Comparison of ENCODE assay signal across 18 mouse cellular contexts in the genomic region with DNA sequence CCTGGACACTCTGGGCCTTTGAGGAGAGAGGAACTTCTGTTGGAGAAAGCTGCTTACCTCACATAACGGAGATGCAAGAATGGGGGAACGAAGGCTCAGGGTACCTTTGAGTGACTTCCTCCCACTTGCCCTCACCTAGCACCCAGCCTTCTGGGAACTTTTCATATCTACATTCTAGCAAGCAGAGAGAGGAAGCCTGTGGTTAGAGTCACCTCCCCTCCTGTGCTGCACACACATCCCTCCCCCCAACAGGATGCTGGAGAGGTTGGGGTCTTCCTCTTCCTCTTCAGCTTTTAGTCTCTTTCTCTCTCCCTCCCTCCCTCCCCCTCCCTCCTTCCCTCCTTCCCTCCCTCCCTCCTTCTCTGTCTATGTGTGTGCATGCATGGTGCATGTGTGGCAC. TPM values are rescaled to one million over a fixed set of nuclear protein-coding genes. Genes with fewer than 3 reads are reported as not detected.
A peak's percentile ranks its signal among the peaks of the same experiment; 100 is the strongest.
DNase-seq lines count a peak whose midpoint lies in the region; ATAC-seq and TF ChIP-seq lines count a peak whose summit lies in the region.
"Had no signal": no experiment of that assay in that cellular context is flagged by ENCODE, and none has a peak within 500 bp of the region (broad histone marks: within the 10 kb centered on the region; RNA-seq: fewer than 3 reads in every experiment).

TSS of gene Pglyrp2 (minus strand) at position 134 of the 400 bp plus-strand sequence.

- H3K4me3 ChIP-seq in liver, embryonic 16.5 days (ENCODE audit: low read depth, low read length): no peak within 1 kb of the TSS
- no peak within 1 kb of the TSS for H3K4me3 ChIP-seq in liver, embryonic 11.5 days (ENCODE audit: low read depth, low read length)
- peak within 1 kb of the TSS; percentile 33 for H3K4me3 ChIP-seq in thymus, adult 2 months (ENCODE audit: control insufficient read depth, insufficient read depth, low read length)
- H3K4me3 ChIP-seq: forebrain, embryonic 10.5 days; left cerebral cortex, adult 2 months; limb, embryonic 15.5 days; neural tube, embryonic 12.5 days had no signal

- 29% methylated on average over 2 of the region's 2 CpGs for WGBS in liver, embryonic 16.5 days (ENCODE audit: insufficient replicate concordance)
- WGBS in liver, embryonic 11.5 days: 57% methylated on average over 2 of the region's 2 CpGs
- 1% methylated on average over 2 of the region's 2 CpGs for WGBS in thymus, adult 2 months

- no peaks in the 10 kb centered on the region for H3K27me3 ChIP-seq in liver, embryonic 16.5 days (ENCODE audit: control insufficient read depth, insufficient read depth, low read depth, low read length)
- H3K27me3 ChIP-seq in liver, embryonic 11.5 days (replicated peaks; ENCODE audit: control insufficient read depth, insufficient read depth, low read length): no peaks in the 10 kb centered on the region
- H3K27me3 ChIP-seq in thymus, adult 2 months (ENCODE audit: control insufficient read depth, insufficient read depth, low read length): no peaks in the 10 kb centered on the region

- no peak within 1 kb of the TSS for H3K27ac ChIP-seq in liver, embryonic 16.5 days (ENCODE audit: low read length)
- H3K27ac ChIP-seq in liver, embryonic 11.5 days (ENCODE audit: low read depth, low read length): no peak within 1 kb of the TSS
- H3K27ac ChIP-seq in thymus, adult 2 months (ENCODE audit: control insufficient read depth, insufficient read depth, low read length): peak within 1 kb of the TSS; percentile 81
- H3K27ac ChIP-seq: forebrain, embryonic 10.5 days; hindbrain, postnatal 0 days; left cerebral cortex, adult 2 months; limb, embryonic 15.5 days; neural tube, embryonic 12.5 days had no signal

- no peaks in the 10 kb centered on the region for H3K36me3 ChIP-seq in liver, embryonic 16.5 days (ENCODE audit: control insufficient read depth, insufficient read depth)
- no peaks in the 10 kb centered on the region for H3K36me3 ChIP-seq in liver, embryonic 11.5 days (ENCODE audit: control insufficient read depth, insufficient read depth, low read length)
- H3K36me3 ChIP-seq in thymus, adult 2 months (ENCODE audit: control insufficient read depth, insufficient read depth, low read length): peaks cover 8% of the 10 kb centered on the region; the same call in 1 of the 2 replicates
- H3K36me3 ChIP-seq: forebrain, embryonic 10.5 days; limb, embryonic 15.5 days; neural tube, embryonic 12.5 days had no signal

- no peak within 1 kb of the TSS for H3K4me2 ChIP-seq in liver, embryonic 16.5 days (ENCODE audit: low read depth, low read length)
- H3K4me2 ChIP-seq in liver, embryonic 11.5 days: no peak within 1 kb of the TSS
- H3K4me2 ChIP-seq: limb, embryonic 15.5 days; neural tube, embryonic 12.5 days had no signal

- TF ChIP-seq CTCF in thymus, adult 2 months (IDR thresholded peaks at IDR 0.05; ENCODE audit: borderline replicate concordance, control insufficient read depth, extremely low read depth, insufficient read depth, low read length, poor library complexity): no peak

- peak; percentile 30; the same call in 1 of the 2 replicates for TF ChIP-seq POLR2A in thymus, adult 2 months (IDR thresholded peaks at IDR 0.05; ENCODE audit: control insufficient read depth, extremely low read depth, insufficient read depth, low read length, poor library complexity)

- H3K9ac ChIP-seq in liver, embryonic 16.5 days (ENCODE audit: low read depth, low read length): no peak within 1 kb of the TSS
- no peak within 1 kb of the TSS for H3K9ac ChIP-seq in liver, embryonic 11.5 days (ENCODE audit: low read depth, low read length)
- H3K9ac ChIP-seq: limb, embryonic 15.5 days; neural tube, embryonic 12.5 days had no signal

- no peak for ATAC-seq in liver, embryonic 16.5 days (ENCODE audit: low read depth)
- no peak for ATAC-seq in liver, embryonic 11.5 days (replicated peaks; ENCODE audit: low FRiP score)
- ATAC-seq in CD4-positive, CD25-positive, alpha-beta regulatory T cell, adult 4 months: peak; percentile 99
- ATAC-seq in inflammation-experienced regulatory T-cells, adult 6 months: peak; percentile 98
- ATAC-seq: hindbrain, postnatal 0 days had no signal

- H3K4me1 ChIP-seq in liver, embryonic 16.5 days (ENCODE audit: control insufficient read depth, low read depth, low read length): no peaks in the 10 kb centered on the region; the same call in 1 of the 2 replicates
- H3K4me1 ChIP-seq in liver, embryonic 11.5 days (replicated peaks; ENCODE audit: control insufficient read depth, insufficient read depth, low read length): peaks cover 3% of the 10 kb centered on the region; the same call in 1 of the 2 replicates
- peaks cover 22% of the 10 kb centered on the region for H3K4me1 ChIP-seq in thymus, adult 2 months (replicated peaks; ENCODE audit: control insufficient read depth, insufficient read depth, low read length)
- H3K4me1 ChIP-seq: forebrain, embryonic 10.5 days; limb, embryonic 15.5 days; neural tube, embryonic 12.5 days had no signal

- no peaks in the 10 kb centered on the region for H3K9me3 ChIP-seq in liver, embryonic 16.5 days (replicated peaks; ENCODE audit: control insufficient read depth, low read length)
- H3K9me3 ChIP-seq in liver, embryonic 11.5 days (ENCODE audit: control insufficient read depth, low read length): no peaks in the 10 kb centered on the region
- H3K9me3 ChIP-seq: forebrain, embryonic 10.5 days; limb, embryonic 15.5 days; neural tube, embryonic 12.5 days had no signal

- no peak for DNase-seq in liver, embryonic 11.5 days (ENCODE audit: low spot score)
- peak; percentile 87 for DNase-seq in thymus, adult 2 months
- DNase-seq in neural tube, embryonic 10.5 days (ENCODE audit: extremely low spot score, low spot score): no peak
- DNase-seq in embryo, embryonic 9.5 days (ENCODE audit: extremely low spot score): no peak
- no peak for DNase-seq in frontal cortex, postnatal 14 days (ENCODE audit: low spot score in 2 of 2)
- DNase-seq: cerebellum, adult 9-11 months; gastrocnemius, postnatal 10 days; kidney, postnatal 10 days had no signal

RNA-seq across cellular contexts. Expression of gene Pglyrp2, which starts in this region (rescaled TPM):
- polyA plus RNA-seq in liver, embryonic 16.5 days (2015; fragmentation: Nextera tagmentation; extraction: Ambion mirVana): 11.0 and 12.9 TPM in 2 replicates
- polyA plus RNA-seq in liver, embryonic 11.5 days (2014; fragmentation: Nextera tagmentation; extraction: Ambion mirVana): 1.8 and 2.2 TPM in 2 replicates
- polyA plus RNA-seq in CD4-positive, CD25-positive, alpha-beta regulatory T cell, adult 4 months (2017; shearing (Covaris generic)): 100 to 1,000 TPM in 1 of 2 experiments, 10 to 100 TPM in 1; 86.6 to 132 TPM
- polyA plus RNA-seq in inflammation-experienced regulatory T-cells, adult 6 months (2017; shearing (Covaris generic)): 10 to 100 TPM; 75.1 to 87.9 (median 83.8) TPM
- 202 and 206 TPM in 2 replicates for polyA plus RNA-seq in thymus, adult 2 months (2012; rRNA removed)
- polyA plus RNA-seq: embryonic facial prominence, embryonic 11.5 days; heart, embryonic 14.5 days; hindbrain, postnatal 0 days; neural tube, embryonic 12.5 days had no signal

Comparison
In these comparisons a context has a peak if more than half of its experiments do, and no peak if none do; other contexts are left out.
1. ATAC-seq: peak in CD4-positive, CD25-positive, alpha-beta regulatory T cell, adult 4 months (single experiment) and inflammation-experienced regulatory T-cells, adult 6 months (single experiment); none in liver, embryonic 16.5 days (single experiment) and liver, embryonic 11.5 days (single experiment).